Mouse (Mus musculus) activated CD4-positive, CD25-positive, alpha-beta regulatory T cell, adult 4 months (primary cell): ENCODE results near the gene Hoxa10. TPM values are rescaled to one million over a fixed set of nuclear protein-coding genes. Genes with fewer than 3 reads are reported as not detected.

ENCODE experiments used
- ATAC-seq: one replicate; pipeline ENCODE4 v1.8.0; 2017
- polyA plus RNA-seq, 2 experiments: library from polyadenylated mRNA; unstranded; fragments of 100-300 nt; shearing (Covaris generic); gene quantifications; one replicate each; pipeline ENCODE4 v1.2.1; 2017

Hoxa10 gene
- polyA plus RNA-seq, 2 experiments from 2014 or later = not detected

GRCm38 (mm10) chr6:52262463-52263320 is 22.0 kb upstream of the Hoxa10 start:
- no peak for ATAC-seq

GRCm38 (mm10) chr6:52261751-52262462 is 21.3 kb upstream of the Hoxa10 start:
- no peak for ATAC-seq

- ATAC-seq = no peak
Measured at GRCm38 (mm10) chr6:52260654-52261575, 20.3 kb upstream of the Hoxa10 start, which contains the start of gene Hoxa13. Gene Hoxa13, minus strand, starts transcription at chr6:52260880.

GRCm38 (mm10) chr6:52259811-52260261 is 19.2 kb upstream of the Hoxa10 start:
- ATAC-seq = no peak

DNA sequence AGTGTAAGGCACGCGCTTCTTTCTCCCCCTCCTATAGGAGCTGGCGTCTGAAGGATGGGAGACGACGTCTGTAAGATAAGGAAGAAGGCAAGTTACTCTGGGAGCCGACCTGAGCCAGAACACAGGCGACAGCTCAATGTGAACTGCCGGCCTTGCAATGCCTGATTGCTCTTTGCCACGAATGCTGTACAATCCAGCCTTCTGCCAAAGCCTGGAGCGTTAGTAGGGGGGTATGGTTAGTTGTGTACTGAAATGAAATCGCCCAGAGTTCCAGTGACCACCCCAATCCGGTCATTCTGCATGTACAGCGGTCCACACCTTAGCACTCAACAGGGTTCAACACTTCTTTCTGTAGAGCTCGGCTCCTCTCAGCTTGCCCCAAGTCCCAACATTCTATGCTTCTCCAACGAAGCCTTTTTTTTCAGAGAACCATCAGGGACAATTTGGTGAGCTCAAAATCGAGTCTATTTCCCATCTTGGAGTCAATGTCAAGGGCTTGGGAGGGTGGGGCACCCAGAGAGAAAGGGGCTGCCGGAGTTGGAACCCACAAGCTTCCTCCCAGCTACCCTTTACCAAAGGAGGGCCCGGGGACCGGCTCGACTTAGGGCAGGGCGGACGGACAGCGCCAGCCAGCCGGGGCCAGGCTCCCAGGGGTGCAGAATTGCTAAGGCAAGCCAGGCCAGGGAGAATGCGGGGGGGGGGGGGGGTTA is 18.6 kb upstream of the Hoxa10 start:
- ATAC-seq = no peak

- ATAC-seq = peak; percentile 62
Measured at GRCm38 (mm10) chr6:52256956-52257355, 16.3 kb upstream of the Hoxa10 start.

DNA sequence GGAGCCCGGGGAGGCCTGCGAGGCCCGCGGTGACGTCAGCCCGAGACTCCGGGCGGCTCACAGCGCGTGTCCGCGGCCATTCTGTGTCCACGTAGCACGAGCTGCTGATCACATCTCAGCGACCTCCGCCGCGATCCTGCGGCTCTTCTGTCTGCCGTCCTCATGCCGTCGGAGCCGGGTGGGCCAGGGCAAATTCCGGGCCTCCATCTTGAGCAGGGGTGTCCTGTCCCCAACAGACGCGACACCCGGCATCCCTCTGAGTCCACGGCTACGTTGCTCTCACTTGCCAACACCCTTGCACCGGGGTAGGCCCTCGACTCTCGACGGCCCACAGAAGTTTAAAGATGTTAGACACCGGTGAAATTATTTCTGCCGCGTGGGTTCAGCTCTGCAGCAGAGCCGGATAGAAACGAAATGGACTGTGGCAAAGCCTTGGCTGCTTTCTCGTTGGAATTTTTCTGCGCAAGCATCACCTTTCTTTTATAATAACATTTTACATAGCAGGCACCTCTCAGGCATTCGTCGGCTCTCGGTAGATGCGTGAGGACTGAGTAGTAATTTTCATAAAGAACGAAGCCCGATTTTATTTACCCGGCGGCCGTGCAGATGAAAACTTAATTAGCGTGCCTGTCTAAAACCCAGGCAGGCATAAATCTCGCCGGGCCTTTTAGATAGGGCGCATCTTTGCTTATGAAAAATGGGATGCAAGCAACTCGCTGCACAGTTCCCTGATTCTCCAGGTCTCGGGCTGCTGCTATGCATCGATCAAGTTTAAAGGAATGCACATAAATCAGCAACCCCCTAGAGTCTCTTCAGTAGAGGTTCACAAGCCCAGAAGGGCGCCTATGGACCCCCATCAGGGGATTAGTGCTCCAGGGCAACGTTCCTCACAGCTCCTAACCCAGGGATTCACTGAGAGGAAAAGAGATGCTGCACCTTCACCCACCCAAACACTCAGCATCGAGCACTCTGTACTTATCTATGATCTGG is 13.2 kb upstream of the Hoxa10 start:
- no peak for ATAC-seq

DNA sequence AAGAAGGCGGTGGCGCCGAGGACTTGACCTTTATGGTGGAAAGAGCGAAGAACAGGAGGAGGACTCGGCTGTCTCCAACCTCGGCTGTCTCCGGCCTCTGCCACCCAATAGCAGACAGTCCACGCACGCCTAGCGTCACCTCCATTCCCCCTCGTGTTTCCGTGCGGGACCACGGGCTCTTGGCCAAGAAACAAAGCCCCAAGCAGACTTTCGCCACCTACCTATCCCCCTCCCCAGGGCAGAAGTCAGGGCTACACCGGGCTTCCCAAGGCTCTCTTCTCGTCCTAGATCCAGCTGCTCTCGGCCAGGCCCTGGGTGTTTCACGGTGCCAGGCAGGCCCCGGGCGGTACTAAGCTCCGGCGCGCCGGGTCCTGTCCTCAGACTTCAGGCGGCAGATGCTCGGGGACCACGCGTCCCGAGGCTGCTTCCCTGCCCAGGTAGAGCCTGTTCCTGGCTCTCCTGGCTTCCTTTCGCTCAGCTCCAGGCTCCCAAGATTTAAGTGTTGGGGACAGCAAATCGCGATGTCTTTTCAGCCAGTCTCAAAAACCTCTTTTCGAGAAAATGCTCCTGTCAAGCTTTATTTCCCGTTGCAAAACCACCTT is 12.2 kb upstream of the Hoxa10 start:
- peak; percentile 14 for ATAC-seq

GRCm38 (mm10) chr6:52252016-52252774 is 11.5 kb upstream of the Hoxa10 start:
- no peak for ATAC-seq

- ATAC-seq = no peak
Measured at GRCm38 (mm10) chr6:52251177-52251879, 10.7 kb upstream of the Hoxa10 start.

- no peak for ATAC-seq
Measured at GRCm38 (mm10) chr6:52249826-52250225, 9.2 kb upstream of the Hoxa10 start.

GRCm38 (mm10) chr6:52249415-52249738 is 8.7 kb upstream of the Hoxa10 start:
- no peak for ATAC-seq

DNA sequence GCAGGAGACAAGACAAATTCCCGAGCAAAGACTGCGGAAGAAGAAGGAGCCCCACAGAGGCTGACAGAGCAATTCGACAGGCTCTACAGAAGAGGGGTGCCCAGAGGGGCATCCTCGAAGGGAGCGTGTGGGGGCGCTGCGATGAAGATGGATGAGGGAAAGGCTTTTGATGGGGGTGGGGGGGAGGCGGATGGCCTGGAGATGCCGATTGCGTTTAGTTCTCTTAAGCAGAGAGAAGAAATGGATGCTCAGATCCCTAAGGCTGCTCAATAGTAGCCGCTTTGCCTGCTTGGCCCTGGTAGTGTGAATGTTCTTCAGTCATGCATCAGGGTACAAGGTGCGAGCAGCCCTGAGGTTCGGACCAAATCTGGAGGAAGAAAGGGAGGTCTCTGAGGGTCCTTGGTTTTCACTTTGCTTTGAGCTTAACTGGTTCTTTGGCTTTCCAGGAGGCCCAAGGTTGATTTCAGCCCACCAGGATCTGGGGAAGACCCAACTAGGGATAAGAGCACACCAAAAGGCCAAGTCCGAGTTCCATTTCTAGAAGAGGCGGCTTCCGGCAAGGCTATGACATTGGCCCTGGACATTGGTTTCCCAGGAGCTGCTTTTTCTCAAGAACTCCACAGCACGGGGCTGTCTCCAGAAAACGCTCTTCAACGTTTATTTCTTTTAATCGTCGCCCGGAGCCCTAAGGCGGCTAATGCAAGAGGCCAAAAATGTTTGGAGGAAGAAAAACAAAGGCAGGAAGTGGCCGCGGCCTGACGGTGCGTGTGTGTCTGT is 8.2 kb upstream of the Hoxa10 start:
- no peak for ATAC-seq

DNA sequence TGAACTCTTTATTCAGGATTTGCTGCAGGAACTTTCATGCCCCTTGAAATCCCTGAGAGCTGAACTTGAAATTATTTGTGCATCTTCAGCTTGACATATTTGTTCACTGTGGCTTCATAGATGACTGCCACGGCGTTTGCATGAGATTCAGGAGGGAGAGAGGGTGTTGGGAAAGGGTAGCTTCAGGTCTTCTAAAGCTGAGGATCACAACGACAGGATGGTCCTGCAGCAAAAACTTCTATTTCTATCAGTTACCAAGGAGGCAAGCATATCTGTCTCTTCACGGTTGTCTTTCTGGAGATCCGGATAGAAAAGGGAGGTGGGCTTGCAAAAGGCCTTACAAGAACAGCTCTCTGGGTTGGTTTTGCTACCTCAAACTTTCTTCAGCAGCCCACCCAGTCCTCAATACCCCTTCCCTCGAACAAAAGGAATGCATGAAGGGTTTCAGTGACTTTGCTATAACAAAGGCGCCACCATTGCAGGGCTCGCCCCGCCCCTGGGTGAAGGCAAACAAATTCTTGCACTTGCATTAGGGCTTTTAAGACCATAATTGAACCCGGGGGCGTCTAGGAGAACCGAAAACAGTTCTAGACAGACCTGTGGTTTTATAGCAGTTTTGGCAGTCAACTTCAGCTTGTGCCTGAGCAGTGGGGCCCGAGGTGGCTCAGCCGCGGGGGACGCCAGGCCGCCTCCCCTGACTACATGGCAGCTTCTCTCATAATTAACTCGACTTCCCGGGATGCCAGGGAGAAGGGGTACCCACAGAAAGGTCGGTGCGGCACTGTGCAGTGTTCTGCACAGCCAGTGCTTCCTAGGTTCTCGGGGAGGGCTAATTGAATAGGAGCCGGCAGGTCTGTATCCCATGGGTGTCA is 7.3 kb upstream of the Hoxa10 start:
- no peak for ATAC-seq

GRCm38 (mm10) chr6:52246916-52247315 is 6.3 kb upstream of the Hoxa10 start:
- ATAC-seq = no peak

- ATAC-seq = peak; percentile 30
Measured at GRCm38 (mm10) chr6:52246403-52246803, 5.7 kb upstream of the Hoxa10 start.

GRCm38 (mm10) chr6:52245757-52246142 is 5.1 kb upstream of the Hoxa10 start, which contains the start of gene Hoxa11:
Gene Hoxa11, minus strand, starts transcription at chr6:52245810.
- ATAC-seq = no peak
